Mouse (Mus musculus): ENCODE data around the gene Rab36. TPM values are rescaled to one million over a fixed set of nuclear protein-coding genes. Genes with fewer than 3 reads are reported as not detected.

The Rab36 gene
- 24.1 TPM for polyA plus RNA-seq (2015; fragmentation: Illumina TruSeq; extraction: RNeasy Lipid Tissue Mini Kit (QIAGEN cat#74804); ENCODE audit: low read depth, low replicate concordance)

DNA sequence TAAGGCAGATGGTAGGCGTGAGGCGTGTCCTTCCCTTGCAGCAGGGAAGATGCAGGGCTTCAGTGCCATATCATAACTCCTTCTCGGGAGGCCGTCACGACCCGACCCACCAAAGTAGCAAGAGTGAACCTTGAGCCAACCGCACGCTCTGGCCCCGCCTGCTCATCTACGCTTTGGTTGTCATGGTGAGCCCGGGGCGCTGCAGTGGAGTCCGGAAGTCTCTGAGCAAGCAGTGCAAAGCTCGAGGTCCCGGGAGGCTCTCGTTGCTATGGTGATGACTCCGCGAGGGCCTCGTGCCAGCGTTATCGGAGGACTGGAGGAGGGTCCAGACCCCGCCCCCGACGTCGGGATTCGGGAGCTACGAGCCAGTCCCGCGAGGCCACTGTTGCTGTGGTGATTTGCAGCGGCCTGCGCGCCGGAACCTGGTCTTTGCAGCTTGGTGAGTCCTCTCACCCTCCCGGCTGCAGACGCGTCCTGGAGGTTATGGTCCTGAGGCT lies at the start of gene Rab36:
Gene Rab36 (plus strand): TSS at position 176 of the 497 bp plus-strand sequence.

DNA sequence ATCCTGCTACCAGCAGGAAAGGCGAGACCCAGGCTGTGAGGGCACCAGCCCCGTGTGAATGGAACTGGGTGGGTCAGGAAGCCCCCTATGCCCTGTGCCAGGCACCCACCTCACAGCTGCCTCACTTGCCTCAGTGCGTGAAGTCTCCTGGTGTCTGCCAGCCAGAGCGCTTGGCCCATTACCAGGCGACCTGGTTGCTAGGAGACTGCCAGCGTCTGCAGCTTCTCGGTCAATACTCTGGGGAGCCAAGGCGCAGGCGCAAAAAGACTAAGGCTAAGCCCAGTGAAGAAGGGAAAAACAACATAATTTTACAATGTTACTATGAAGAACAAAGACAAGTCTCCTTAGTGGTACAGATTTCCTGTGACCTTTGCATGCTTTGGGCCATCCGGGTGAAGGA lies 4.5 kb upstream of the Rab36 start, which contains the start of gene Rsph14:
Gene Rsph14 (minus strand): TSS at position 192 of the 400 bp plus-strand sequence.

DNA sequence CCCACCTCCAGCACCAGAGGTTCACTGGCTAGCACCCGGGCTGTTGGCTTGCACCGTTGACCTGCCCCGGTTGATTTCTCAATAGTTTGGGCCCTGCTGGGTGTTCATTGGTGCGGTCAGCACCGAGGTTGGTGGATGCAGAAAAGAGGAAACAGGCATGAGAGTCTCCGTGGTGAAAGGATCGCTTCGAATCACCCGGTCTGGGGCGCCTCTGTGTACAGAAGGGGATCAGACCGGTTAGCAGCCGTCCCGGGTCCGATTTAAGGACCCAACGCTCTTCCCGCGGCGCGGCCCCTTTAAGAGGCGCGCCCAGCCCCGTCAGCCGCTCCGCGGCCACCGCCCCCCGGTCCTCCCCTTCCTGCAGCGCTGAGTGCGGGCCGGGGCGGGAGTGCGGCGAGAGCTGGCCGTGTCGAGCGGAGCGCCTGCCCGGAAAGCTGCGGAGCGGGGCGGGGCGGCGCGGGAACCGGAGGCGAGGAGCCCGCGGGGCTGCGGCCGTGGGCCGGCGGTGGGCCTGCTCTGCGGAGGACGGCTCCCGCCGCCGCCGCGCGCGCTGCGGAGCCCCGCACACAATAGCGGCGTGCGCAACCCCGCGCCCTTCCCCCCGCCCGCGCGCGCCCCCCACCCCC lies 23.5 kb downstream of the Rab36 start, which contains the start of gene Bcr:
Gene Bcr (plus strand): TSS at position 376 of the 626 bp plus-strand sequence.

Other genes starting within 250 kb of the Rab36 start
- gene Gnaz, start 69.9 kb upstream of the Rab36 start, polyA plus RNA-seq (2015; fragmentation: Illumina TruSeq; extraction: RNeasy Lipid Tissue Mini Kit (QIAGEN cat#74804); ENCODE audit: low read depth, low replicate concordance): 47.7 TPM
- 1.6 TPM for gene Rsph14, start 4.5 kb upstream of the Rab36 start, polyA plus RNA-seq (2015; fragmentation: Illumina TruSeq; extraction: RNeasy Lipid Tissue Mini Kit (QIAGEN cat#74804); ENCODE audit: low read depth, low replicate concordance)
- gene Bcr, start 23.5 kb downstream of the Rab36 start, polyA plus RNA-seq (2015; fragmentation: Illumina TruSeq; extraction: RNeasy Lipid Tissue Mini Kit (QIAGEN cat#74804); ENCODE audit: low read depth, low replicate concordance): 55.2 TPM
- 24.1 TPM for gene Specc1l, start 175.0 kb downstream of the Rab36 start, polyA plus RNA-seq (2015; fragmentation: Illumina TruSeq; extraction: RNeasy Lipid Tissue Mini Kit (QIAGEN cat#74804); ENCODE audit: low read depth, low replicate concordance)